Mouse (Mus musculus) intestine, postnatal 0 days (tissue): ENCODE data around the gene A4gnt. TPM values are rescaled to one million over a fixed set of nuclear protein-coding genes. Genes with fewer than 3 reads are reported as not detected.
A peak's percentile ranks its signal among the peaks of the same experiment; 100 is the strongest.

ENCODE experiments used
- ATAC-seq: fragments of 200-750 bp; cut with Nextera tagmentation; 2 replicates; pipeline ENCODE4 v1.8.0; 2017; ENCODE audit warnings: mild to moderate bottlenecking, moderate TSS enrichment, moderate library complexity
- H3K27ac ChIP-seq: fragments of 300-500 bp; sonication (generic); 2 replicates; pipeline ENCODE4 v1.5.1; 2014; ENCODE audit warnings: mild to moderate bottlenecking, low read depth, low read length, moderate library complexity
- H3K27me3 ChIP-seq: fragments of 300-500 bp; sonication (generic); replicated peaks from 2 replicates; pipeline ENCODE4 v1.6.1; 2014; ENCODE audit warnings: low read length, mixed read lengths; ENCODE audit not compliant: control insufficient read depth, insufficient read depth
- H3K36me3 ChIP-seq: fragments of 300-500 bp; sonication (generic); 2 replicates; pipeline ENCODE4 v1.6.1; 2014; ENCODE audit warnings: mild to moderate bottlenecking, moderate library complexity; ENCODE audit not compliant: control insufficient read depth, insufficient read depth
- H3K4me1 ChIP-seq: fragments of 300-500 bp; sonication (generic); replicated peaks from 2 replicates; pipeline ENCODE4 v1.6.1; 2014; ENCODE audit warnings: antibody characterized with exemption, low read length, mixed read lengths; ENCODE audit not compliant: control insufficient read depth, insufficient read depth
- H3K4me2 ChIP-seq: fragments of 300-500 bp; sonication (generic); replicated peaks from 2 replicates; pipeline ENCODE4 v1.6.1; 2014; ENCODE audit warnings: low read depth, mild to moderate bottlenecking, moderate library complexity
- H3K4me3 ChIP-seq: fragments of 300-500 bp; sonication (generic); 2 replicates; pipeline ENCODE4 v1.5.1; 2014; ENCODE audit warnings: low read depth, low read length
- H3K9ac ChIP-seq: fragments of 300-500 bp; sonication (generic); 2 replicates; pipeline ENCODE4 v1.6.1; 2014; ENCODE audit warnings: mild to moderate bottlenecking, low read depth, low read length
- H3K9me3 ChIP-seq: fragments of 300-500 bp; sonication (generic); 2 replicates; pipeline ENCODE4 v1.6.1; 2016; ENCODE audit warnings: mixed run types; ENCODE audit not compliant: control insufficient read depth
- CTCF ChIP-seq: sonication (generic); IDR thresholded peaks from 2 replicates; pipeline ENCODE4 v1.5.1; 2016; ENCODE audit warnings: low read depth, mild to moderate bottlenecking, control low read depth, antibody characterized with exemption, moderate library complexity
- WGBS: fragments of 180-500 bp; shearing (Covaris S2); extraction: QIAGEN DNeasy Blood & Tissue Kit; methylation state at CpG from one replicate; pipeline ENCODE4 v1.1.7; 2014; 5-methylcytosine and 5-hydroxymethylcytosine counted together
- polyA plus RNA-seq: library from polyadenylated mRNA; unstranded; fragments of >200 nt; fragmentation: Nextera tagmentation; extraction: Ambion mirVana; gene quantifications from 2 replicates; pipeline ENCODE4 v1.2.1, GENCODE M21; 2015

The A4gnt gene
- polyA plus RNA-seq, 1 experiment from 2014 or later: 0.81 TPM

DNA sequence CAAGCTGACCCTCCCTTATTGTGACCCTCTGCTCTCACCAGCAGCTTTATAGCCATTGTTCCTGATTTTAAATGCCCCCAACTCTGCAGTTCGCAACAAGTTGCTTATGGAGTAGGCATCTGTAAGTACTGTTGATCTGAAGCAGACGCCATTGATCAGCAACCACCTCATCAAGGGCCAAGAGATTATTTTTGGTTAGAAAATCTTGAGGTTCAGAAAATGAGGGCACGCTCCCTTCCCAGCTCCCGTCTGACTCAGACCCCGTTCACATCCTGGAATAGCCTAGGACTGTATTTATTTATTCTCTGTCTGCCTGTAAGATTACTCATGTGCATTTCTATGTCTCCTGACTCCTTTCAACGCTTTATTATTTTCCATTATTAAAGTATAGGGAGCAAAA lies 33.1 kb downstream of the A4gnt start:
- Histone ChIP-seq H3K4me3 (no peak overlapping the region), H3K9ac (no peak overlapping the region), H3K4me2 (no peak overlapping the region), H3K36me3 (peaks cover 4% of the 10 kb centered on the region; the same call in 1 of the 2 replicates), H3K4me1 (no peaks in the 10 kb centered on the region), H3K27me3 (no peaks in the 10 kb centered on the region), H3K9me3 (no peaks in the 10 kb centered on the region), H3K27ac (no peak overlapping the region)
- 86% methylated on average over 6 of the region's 6 CpGs for WGBS
- TF ChIP-seq CTCF: no peak
- ATAC-seq: no peak

DNA sequence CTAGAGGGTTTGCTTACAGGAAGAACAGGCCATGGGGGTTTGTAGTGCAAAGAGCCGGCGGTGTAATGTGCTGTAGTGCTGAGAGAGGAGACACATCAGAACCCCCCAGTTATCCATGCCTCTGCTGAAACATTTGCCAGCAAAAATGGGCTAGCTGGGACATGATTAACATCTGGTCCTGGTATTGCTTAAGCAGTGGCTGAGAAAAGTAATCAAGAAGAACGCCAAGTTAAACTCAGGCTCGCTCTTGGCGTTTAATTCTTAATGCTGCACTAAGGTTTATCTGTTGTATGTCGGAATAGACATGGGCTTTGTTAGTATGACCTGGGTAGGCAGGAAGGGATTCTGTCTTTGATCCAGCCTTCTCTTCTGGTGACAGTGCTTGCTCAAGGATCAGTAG lies 33.8 kb downstream of the A4gnt start:
- no peak for ATAC-seq
- Histone ChIP-seq H3K36me3 (peaks cover 4% of the 10 kb centered on the region; the same call in 1 of the 2 replicates), H3K4me2 (no peak overlapping the region), H3K9ac (no peak overlapping the region), H3K9me3 (no peaks in the 10 kb centered on the region), H3K27me3 (no peaks in the 10 kb centered on the region), H3K27ac (no peak overlapping the region), H3K4me3 (no peak overlapping the region), H3K4me1 (no peaks in the 10 kb centered on the region)
- no peak for TF ChIP-seq CTCF
- 85% methylated on average over 6 of the region's 6 CpGs for WGBS

DNA sequence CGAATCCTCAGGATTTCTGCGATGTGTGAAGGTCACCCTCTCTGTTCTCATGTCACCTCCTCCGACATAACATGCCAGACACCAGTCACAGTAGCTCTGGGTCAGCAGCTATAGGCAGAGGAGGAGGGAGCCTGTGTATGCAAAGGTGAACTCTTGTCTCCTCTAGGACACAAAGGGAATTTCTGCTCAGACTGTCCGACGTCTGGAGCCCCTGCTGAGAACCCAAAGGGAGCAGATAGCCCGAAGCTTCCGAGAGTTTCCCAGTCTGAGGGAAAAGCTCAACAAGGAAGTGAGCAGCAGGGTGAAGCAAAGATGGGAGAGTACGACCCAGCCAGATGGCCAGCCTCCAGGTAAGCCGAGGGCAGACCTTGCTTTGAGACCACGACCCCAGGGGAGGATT lies 48.5 kb downstream of the A4gnt start:
- TF ChIP-seq CTCF: no peak
- Histone ChIP-seq H3K4me2 (no peak overlapping the region), H3K4me1 (no peaks in the 10 kb centered on the region), H3K27me3 (no peaks in the 10 kb centered on the region), H3K4me3 (no peak overlapping the region), H3K27ac (no peak overlapping the region), H3K36me3 (0 out of 2 replicates have a peak, but pooled peaks cover 3% of the 10 kb centered on the region), H3K9ac (no peak overlapping the region), H3K9me3 (no peaks in the 10 kb centered on the region)
- no peak for ATAC-seq
- 84% methylated on average over 10 of the region's 10 CpGs for WGBS

DNA sequence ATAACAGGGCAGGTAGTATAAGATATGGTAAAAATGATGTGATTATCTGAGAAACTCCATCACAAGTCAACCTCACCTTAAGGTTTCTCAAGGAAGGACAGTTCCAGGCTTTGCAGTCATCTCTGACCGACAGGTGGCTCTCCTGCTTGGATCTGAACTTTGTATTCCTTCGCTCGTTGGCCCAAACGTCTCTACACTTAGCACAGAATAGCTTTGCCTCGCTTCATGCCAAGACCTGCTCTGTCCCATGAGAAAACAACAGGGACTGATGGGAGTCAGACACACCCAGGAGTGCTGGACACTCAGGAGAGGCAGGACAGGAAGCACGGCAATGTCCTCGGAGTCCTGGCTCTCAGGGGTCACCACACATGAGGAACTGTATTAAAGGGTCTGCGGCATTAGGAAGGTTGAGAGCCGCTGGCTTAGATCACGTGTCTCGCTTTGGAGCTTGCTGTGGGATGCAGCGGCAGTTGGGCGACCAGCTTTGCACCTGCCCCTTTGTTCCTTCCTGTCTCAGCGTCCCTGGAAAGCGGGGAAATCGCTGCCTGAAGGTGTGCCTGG lies 49.4 kb downstream of the A4gnt start:
- H3K36me3 ChIP-seq: 0 out of 2 replicates have a peak, but pooled peaks cover 3% of the 10 kb centered on the region
- no peak overlapping the region for H3K4me2 ChIP-seq
- WGBS: 62% methylated on average over 16 of the region's 16 CpGs
- no peaks in the 10 kb centered on the region for H3K27me3 ChIP-seq
- H3K9me3 ChIP-seq: no peaks in the 10 kb centered on the region
- H3K4me3 ChIP-seq: no peak overlapping the region
- H3K4me1 ChIP-seq: no peaks in the 10 kb centered on the region
- no peak overlapping the region for H3K27ac ChIP-seq
- ATAC-seq: no peak
- H3K9ac ChIP-seq: no peak overlapping the region
- peak; percentile 19; the same call in 1 of the 2 replicates for TF ChIP-seq CTCF

DNA sequence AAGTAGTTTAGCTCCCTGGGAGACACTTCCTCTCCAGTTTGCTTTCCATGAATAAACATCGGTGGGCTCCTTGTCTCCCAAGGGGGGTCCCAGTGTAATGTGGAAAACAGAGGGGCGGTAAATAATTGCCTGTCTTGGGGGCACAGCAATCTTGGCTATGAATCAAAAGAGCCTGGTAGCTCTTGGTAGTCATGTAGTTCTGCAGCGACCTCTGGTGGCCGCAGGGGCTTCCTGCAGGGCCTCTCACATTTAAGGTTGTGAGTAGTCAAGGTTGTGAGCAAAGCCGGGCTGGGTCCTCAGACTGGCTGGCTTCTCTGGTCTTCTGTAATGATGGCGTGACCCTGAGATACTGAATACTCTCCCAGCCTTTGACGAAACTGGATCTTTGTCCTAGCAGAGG lies 50.1 kb downstream of the A4gnt start:
- Histone ChIP-seq H3K4me1 (no peaks in the 10 kb centered on the region), H3K9me3 (no peaks in the 10 kb centered on the region), H3K4me3 (no peak overlapping the region), H3K36me3 (0 out of 2 replicates have a peak, but pooled peaks cover 3% of the 10 kb centered on the region), H3K4me2 (no peak overlapping the region; the same call in 1 of the 2 replicates), H3K27ac (no peak overlapping the region), H3K27me3 (no peaks in the 10 kb centered on the region), H3K9ac (no peak overlapping the region)
- no peak for ATAC-seq
- WGBS: 23% methylated on average over 7 of the region's 7 CpGs
- TF ChIP-seq CTCF: peak; percentile 87

DNA sequence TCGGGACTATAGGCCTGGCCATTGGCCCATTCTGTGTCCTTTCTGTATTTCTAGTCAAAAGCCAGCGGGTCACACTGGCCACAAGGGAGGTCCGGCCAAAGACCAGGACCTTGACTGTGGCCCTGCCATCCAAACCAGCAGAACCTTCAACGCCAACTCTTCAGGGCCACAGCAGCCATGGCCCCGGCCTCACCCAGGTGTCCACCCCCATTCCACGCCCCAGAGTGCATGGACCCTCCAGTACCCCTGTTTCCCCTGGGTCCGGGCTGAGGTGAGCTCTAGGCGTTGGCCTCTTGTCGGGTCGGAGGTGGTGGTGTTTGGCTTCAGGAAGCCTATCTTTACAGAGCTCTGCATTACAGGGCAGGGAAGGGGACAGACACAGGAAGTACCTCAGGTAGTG lies 50.6 kb downstream of the A4gnt start:
- Histone ChIP-seq H3K4me3 (no peak overlapping the region), H3K9ac (no peak overlapping the region), H3K9me3 (no peaks in the 10 kb centered on the region), H3K4me2 (no peak overlapping the region), H3K4me1 (no peaks in the 10 kb centered on the region), H3K36me3 (0 out of 2 replicates have a peak, but pooled peaks cover 3% of the 10 kb centered on the region), H3K27me3 (no peaks in the 10 kb centered on the region), H3K27ac (no peak overlapping the region)
- no peak for TF ChIP-seq CTCF
- no peak for ATAC-seq
- 90% methylated on average over 10 of the region's 10 CpGs for WGBS
